Mouse (Mus musculus) brain, embryonic 14.5 days (tissue): ENCODE data around the gene Ltbp2. TPM values are rescaled to one million over a fixed set of nuclear protein-coding genes. Genes with fewer than 3 reads are reported as not detected.

ENCODE experiments used
- DNase-seq: peaks from one replicate; pipeline ENCODE4 v3.0.0-alpha.2; 2011; ENCODE audit warnings: low read depth
- CTCF ChIP-seq: fragments of 200-500 bp; IDR thresholded peaks from 2 replicates; pipeline ENCODE4 v1.5.1; 2012; ENCODE audit warnings: inconsistent platforms, mild to moderate bottlenecking, moderate library complexity, borderline replicate concordance; ENCODE audit not compliant: insufficient read depth, insufficient read length; ENCODE audit errors: extremely low read depth
- POLR2A ChIP-seq: fragments of 200-500 bp; IDR thresholded peaks from 2 replicates; pipeline ENCODE4 v1.6.1; 2012; ENCODE audit warnings: mild to moderate bottlenecking, inconsistent platforms, borderline replicate concordance; ENCODE audit not compliant: poor library complexity, insufficient read depth, insufficient read length, severe bottlenecking; ENCODE audit errors: extremely low read depth
- polyA plus RNA-seq: library from polyadenylated mRNA; depleted of rRNA; stranded (reverse); fragments of >200 nt; gene quantifications from 2 replicates; pipeline ENCODE4 v1.2.3, GENCODE M21; 2012

The Ltbp2 gene
- polyA plus RNA-seq, 1 experiment = 1.4 TPM

DNA sequence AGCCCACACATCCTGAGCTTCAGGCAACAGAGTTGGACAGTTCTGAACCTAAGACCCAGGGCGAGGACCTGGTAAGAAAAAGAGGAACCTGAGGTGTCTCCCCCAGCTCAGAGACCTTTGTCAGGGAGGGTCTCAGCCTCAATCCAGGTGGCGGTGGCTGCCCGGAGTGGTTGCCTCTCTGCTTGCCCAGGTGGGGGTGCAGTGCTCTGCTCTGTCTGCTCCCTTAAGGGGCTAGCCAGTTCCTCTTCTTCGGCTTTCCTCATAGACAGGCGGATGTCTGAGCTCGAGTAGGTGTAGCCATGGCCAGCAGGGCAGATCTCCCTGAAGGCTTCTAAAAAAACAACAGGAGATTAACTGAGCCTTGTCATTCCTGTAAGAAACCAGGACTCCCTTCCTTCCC is 67.3 kb downstream of the Ltbp2 start:
- TF ChIP-seq POLR2A = no peak
- TF ChIP-seq CTCF = no peak
- no peak for DNase-seq

DNA sequence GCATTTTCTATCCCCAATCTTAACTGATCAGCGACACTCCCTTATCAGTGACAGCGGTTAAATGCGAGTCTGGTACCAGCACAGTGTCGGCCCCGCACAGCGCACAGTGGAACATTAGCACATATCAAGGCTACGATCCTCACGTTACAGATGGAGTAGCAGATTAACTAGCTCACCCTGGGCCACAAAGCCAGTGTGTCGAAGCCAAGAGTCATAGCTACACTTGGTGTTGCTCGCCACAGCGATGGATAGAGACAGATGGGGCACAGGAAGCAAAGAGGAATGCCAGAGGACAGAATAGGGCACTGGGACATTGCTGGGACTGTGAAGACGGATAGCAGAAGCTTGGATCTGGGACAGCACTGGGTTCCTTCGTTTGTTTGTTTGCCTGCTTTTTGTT is 69.0 kb downstream of the Ltbp2 start:
- DNase-seq = peak; percentile 3
- TF ChIP-seq POLR2A (no peak), CTCF (no peak)

DNA sequence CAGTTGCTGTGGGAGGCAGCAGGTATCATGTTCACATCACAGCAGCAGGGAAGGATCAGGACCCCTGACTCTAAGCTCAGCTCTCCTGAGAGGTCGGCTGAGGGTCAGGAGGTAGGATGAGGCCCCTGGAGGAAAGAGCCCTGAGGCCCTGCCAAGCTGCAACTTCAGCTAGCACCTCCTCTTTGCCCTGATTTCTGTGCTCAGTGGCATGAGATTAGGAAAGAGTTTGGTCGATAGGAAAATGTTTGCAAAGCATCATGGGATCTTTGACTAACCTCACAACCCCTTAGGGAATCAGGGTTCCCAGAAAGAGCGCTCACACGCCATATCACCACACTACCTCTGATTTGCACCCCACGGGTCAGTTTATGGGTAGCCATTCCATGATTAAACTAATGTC is 69.6 kb downstream of the Ltbp2 start:
- TF ChIP-seq CTCF = no peak
- TF ChIP-seq POLR2A = no peak
- DNase-seq = no peak

DNA sequence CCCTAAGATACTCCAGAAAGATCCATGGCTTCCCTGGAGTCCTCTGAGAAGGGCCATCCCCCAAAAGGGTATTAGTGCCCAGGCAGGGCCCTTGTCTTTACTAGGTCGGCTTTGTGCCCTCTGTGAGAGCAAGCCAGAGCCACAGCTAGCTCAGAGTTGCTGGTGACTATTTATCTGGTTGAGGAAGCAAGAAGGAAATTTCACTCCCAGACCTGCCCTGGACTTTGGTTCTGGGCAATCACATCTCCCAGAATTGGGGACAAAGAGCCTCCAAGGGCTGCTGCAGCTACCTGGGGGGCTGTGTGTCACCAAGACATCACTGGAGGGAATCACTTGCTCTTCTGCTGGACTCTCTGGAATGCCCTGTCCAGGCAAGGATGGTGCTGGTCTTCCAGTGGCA is 70.3 kb downstream of the Ltbp2 start:
- DNase-seq = no peak
- TF ChIP-seq CTCF = no peak
- no peak for TF ChIP-seq POLR2A

DNA sequence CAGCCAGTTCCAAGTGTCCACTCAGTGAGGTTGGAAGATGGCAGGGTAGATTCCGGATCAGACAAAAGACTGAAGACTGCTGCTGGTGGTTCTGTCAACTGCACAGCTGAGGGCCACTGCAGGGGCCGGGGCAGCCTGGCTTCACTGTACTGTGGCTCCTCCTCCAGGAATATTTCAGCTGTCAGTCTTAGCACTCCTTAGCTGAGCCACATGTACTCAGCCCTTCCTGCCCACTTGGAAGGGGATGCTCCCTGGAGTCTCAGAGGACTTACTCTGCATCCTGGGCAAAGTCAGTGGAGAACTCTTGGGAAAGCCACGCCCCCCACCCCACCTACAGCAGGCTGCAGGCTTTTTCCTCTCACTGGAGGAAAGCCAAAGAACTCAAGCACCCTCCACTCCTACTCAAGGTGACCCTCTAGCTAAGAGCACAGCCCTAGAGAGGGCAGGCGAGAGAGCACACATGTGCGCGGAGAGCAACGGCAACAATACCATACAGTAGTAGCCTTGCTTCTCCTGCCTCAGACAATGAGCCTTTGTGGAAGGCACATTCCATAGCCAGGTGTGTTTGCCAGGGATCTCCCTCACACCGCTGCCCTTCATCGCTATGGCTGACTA is 71.0 kb downstream of the Ltbp2 start:
- TF ChIP-seq CTCF = no peak
- TF ChIP-seq POLR2A = no peak
- no peak for DNase-seq

DNA sequence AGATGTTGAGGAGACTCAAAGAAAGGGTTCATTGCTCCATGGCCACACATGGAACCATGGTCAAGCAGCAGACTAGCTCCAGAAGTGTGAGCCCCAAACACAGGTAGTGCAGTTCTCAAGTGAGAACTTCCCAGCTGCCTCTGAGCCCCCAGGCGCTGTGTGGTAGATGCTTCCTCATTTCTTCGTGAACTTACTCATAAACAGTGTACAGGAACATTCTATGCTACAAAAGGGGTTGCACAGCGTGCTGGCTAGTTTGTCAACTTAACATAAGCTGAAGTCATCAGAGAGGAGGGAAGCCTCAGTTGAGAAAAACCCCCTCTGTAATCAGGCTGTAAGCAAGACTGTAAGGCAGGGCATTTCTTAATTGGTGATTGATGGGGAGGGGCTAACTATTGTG is 73.7 kb downstream of the Ltbp2 start:
- TF ChIP-seq POLR2A (no peak), CTCF (no peak)
- DNase-seq = no peak

DNA sequence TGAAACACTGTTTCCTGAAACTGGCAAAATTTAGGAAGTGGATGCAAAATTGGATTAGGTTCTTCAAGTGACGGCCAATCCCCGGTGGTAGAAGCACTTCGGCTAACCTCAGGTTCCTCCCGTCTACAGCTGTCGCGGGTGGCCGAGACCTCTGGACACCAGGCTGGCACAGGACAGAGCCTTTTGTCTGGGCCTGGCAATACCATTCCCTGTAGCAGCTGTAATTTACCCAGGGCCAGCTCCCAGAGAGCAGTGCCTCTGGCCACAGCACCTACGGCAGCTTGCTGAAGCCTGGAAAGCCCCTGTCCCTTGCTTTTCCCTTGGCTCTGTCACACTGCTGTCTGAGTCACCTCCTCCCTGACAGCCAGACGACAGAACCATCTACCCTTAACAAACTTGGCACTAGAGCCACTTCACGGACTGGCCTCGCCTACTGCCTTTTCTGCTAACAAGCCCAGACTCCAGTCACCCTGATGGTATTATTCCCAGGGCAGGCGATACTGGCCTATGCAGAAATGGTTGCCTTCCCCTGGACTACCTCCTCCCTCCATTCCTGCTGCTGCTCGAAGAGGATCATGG is 74.7 kb downstream of the Ltbp2 start:
- TF ChIP-seq CTCF (no peak), POLR2A (no peak)
- DNase-seq = no peak

DNA sequence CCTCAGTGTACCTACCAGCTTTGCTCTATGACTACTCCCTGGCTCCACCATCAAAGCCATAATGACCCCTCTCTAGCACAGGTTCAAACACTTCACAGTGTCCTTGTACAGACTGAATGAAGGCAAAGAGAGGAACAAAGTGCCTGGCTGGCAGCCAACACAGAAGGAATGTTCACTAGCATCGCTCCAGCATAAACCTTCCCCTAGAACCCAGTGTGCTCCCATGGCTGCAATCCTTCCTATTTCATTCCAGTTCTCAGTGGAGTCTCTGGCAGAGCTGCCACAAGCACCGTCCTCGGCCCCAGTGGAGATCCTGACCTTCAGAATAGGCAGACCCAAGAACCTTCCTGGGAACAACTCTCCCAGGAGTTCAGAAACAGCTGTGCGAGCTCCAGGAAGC is 75.9 kb downstream of the Ltbp2 start:
- no peak for TF ChIP-seq POLR2A
- no peak for TF ChIP-seq CTCF
- DNase-seq = peak; percentile 28

DNA sequence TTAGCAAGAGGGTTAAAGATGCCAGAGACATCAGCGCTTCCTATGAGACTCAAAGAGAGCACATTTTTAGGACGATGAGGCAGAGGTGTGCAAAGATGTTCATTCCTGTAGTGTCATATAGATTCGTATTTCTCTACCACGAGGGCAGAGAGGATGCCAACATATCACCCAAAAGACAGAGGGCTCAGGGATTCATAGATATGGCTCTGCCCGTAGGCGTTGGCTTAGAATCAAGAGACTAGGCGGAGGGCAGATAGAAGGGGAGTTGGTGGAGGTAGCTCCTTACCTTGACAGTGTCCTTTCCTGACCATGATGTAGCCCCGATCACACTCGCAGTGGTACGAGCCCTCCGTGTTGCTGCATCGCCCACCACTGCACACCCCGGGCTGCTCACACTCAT is 77.2 kb downstream of the Ltbp2 start:
- no peak for DNase-seq
- no peak for TF ChIP-seq CTCF
- TF ChIP-seq POLR2A = no peak

DNA sequence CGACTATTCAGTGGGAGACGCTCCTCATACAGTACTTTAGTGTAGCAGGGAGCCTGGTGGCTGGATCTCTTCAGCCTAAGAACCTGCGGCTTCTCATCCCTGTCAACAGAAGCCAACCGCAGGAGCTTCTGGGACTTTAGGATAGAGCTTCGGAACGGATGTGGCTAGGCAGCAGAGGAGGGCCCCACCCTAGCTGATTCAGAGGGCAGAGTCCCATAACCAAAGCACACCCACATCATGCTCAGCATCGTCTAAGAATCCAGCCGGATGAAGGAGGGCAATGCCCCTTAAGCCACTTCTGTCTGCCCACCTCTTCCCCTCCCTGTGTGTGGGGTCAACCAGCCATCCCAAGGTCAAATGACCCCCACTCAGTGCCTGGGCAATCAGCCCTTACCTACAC is 81.7 kb downstream of the Ltbp2 start:
- no peak for TF ChIP-seq CTCF
- no peak for TF ChIP-seq POLR2A
- no peak for DNase-seq

DNA sequence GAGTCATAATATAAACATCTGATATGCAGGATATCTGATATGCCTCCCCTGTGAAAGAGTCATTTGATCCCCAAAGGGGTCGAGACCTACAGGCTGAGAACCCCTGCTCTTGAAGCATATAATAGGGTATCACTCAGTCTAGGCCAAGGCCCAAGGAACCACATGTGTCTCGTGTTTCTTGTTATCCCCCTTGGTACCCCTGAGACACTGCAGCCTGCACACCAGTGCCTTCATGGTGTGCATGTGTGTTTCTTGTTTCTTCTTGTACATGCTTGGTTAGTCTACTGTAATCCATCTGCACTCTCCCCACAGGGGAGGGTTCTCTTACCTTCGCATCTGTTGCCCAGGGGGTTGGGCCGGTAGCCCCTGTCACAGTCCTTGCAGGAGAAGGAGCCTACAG is 83.7 kb downstream of the Ltbp2 start:
- TF ChIP-seq POLR2A (no peak), CTCF (no peak)
- DNase-seq = no peak

DNA sequence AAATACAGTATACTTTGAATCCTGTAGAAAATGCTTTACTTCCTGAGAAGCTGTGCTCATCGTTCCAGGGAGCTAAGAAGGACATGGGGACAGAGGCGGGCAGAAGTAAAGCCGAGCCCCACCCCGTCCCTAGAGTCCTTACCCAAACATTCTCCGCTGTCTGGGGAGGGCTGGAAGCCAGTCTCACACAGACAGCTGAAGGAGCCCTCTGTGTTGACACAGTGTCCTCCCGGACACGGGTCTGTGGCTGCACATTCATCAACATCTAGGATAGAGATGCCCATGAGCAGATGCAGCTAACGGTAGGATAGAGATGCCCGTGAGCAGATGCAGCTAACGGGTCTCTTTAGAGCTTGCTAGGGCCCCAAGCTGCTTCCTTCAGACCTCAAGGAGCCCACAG is 85.5 kb downstream of the Ltbp2 start:
- TF ChIP-seq POLR2A (no peak), CTCF (no peak)
- no peak for DNase-seq

DNA sequence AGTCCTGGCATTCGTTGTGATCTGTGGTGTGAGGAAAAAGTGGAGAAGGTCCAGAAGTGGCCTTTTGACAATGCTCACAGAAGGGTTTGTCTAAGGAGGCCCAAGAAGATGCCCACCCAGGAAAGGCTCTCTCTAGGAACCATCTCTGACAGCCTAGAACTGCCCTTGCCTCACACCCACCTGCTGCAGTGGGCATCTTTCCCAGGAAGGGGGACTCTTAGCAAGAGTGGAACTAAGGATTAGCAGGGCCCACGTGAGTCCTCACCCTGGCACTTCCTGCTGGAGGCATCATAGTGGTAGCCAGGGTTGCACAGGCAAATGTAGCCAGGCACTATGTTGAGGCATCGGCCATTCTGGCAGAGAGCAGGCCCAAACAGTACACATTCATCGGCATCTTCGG is 90.2 kb downstream of the Ltbp2 start:
- no peak for TF ChIP-seq CTCF
- TF ChIP-seq POLR2A = no peak
- no peak for DNase-seq
